Mouse (Mus musculus) stomach, embryonic 16.5 days (tissue): ENCODE data around the gene 4930451I11Rik. TPM values are rescaled to one million over a fixed set of nuclear protein-coding genes. Genes with fewer than 3 reads are reported as not detected.
A peak's percentile ranks its signal among the peaks of the same experiment; 100 is the strongest.

Experiments used
- ATAC-seq: fragments of 200-750 bp; cut with Nextera tagmentation; 2 replicates; pipeline ENCODE4 v1.8.0; 2017; ENCODE audit warnings: moderate number of reproducible peaks, moderate TSS enrichment; ENCODE audit not compliant: insufficient read depth, low FRiP score
- H3K27ac ChIP-seq: fragments of 300-500 bp; sonication (generic); 2 replicates; pipeline ENCODE4 v1.5.1; 2014; ENCODE audit warnings: low read length
- H3K27me3 ChIP-seq: fragments of 300-500 bp; sonication (generic); 2 replicates; pipeline ENCODE4 v1.6.1; 2014; ENCODE audit warnings: low read length, control low read depth, mixed read lengths; ENCODE audit not compliant: control insufficient read depth, insufficient read depth
- H3K36me3 ChIP-seq: fragments of 300-500 bp; sonication (generic); 2 replicates; pipeline ENCODE4 v1.6.1; 2014; ENCODE audit warnings: low read length; ENCODE audit not compliant: control insufficient read depth, insufficient read depth
- H3K4me1 ChIP-seq: fragments of 300-500 bp; sonication (generic); 2 replicates; pipeline ENCODE4 v1.6.1; 2014; ENCODE audit warnings: low read length, control low read depth, mixed read lengths; ENCODE audit not compliant: control insufficient read depth, insufficient read depth
- H3K4me2 ChIP-seq: fragments of 300-500 bp; sonication (generic); 2 replicates; pipeline ENCODE4 v1.6.1; 2014; ENCODE audit warnings: low read depth, low read length, mixed read lengths
- H3K4me3 ChIP-seq: fragments of 300-500 bp; sonication (generic); replicated peaks from 2 replicates; pipeline ENCODE4 v1.5.1; 2014; ENCODE audit warnings: mild to moderate bottlenecking, low read length
- H3K9ac ChIP-seq: fragments of 300-500 bp; sonication (generic); 2 replicates; pipeline ENCODE4 v1.6.1; 2014; ENCODE audit warnings: low read length
- H3K9me3 ChIP-seq: fragments of 300-500 bp; sonication (generic); replicated peaks from 2 replicates; pipeline ENCODE4 v1.6.1; 2016; ENCODE audit warnings: low read length, control low read depth; ENCODE audit not compliant: control insufficient read depth
- WGBS: fragments of 180-500 bp; shearing (Covaris S2); extraction: QIAGEN DNeasy Blood & Tissue Kit; methylation state at CpG from one replicate; pipeline ENCODE4 v1.1.7; 2014; 5-methylcytosine and 5-hydroxymethylcytosine counted together
- polyA plus RNA-seq: library from polyadenylated mRNA; unstranded; fragments of >200 nt; fragmentation: Nextera tagmentation; extraction: Ambion mirVana; gene quantifications from 2 replicates; pipeline ENCODE4 v1.2.1, GENCODE M21; 2015

Gene 4930451I11Rik
- polyA plus RNA-seq, 1 experiment from 2014 or later: not detected

DNA sequence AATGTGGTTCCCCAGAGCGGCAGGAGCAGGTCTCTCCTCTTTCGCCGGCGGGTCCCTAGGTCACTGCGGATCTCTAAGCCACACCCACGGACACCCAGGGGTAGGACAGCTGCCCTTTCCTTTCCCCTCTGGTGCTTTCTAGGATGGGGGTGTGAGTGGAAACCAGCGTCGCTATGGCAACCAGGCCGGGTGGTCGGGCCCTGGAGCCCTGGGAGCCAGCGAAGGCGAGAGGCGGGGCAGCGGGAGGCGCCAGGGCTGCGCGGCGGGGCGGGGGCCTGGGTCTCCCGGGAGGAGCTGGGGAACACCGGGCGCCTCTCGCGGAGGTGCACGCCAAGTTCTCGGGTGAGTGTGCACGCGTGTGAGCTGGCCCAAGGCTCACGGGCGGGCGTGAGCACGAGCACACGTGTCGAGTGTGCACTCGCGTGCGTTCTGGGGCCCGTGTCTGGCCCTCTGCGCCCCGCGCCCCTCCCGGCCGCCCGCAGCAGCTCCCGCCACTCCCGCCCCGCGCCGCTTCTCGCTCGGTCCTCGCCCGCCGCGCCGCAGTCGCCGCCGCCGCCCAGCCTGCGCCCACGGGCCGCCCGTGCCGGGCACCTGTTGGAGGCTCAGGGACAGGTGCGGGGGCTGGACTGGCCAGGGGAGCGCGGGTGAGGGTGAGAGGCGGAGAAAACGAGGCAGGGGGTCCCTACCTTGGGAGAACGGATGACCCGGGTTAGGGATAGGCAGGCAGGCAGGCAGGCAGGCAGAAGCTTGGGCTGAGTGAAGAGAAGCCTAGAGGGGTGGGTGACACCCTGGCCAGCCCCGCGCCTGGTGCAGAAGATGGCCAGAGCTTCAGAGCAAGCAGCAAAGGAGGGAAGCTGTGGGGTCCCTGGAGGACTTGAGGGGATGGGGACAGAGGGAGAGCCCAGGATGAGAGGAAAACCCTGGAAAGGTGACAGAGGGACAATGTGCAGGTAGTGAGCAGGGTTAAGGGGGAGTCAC is 16.3 kb upstream of the 4930451I11Rik start:
- Histone ChIP-seq H3K9me3 (no peaks in the 10 kb centered on the region), H3K27ac (no peak overlapping the region), H3K27me3 (peaks cover 23% of the 10 kb centered on the region), H3K4me3 (peak overlapping the region; percentile 54), H3K9ac (peak overlapping the region; percentile 71), H3K4me2 (peak overlapping the region; percentile 98), H3K36me3 (no peaks in the 10 kb centered on the region; the same call in 1 of the 2 replicates), H3K4me1 (peaks cover 9% of the 10 kb centered on the region; the same call in 1 of the 2 replicates)
- under 1% methylated on average over 65 of the region's 74 CpGs for WGBS
- peak; percentile 27; the same call in 1 of the 2 replicates for ATAC-seq

DNA sequence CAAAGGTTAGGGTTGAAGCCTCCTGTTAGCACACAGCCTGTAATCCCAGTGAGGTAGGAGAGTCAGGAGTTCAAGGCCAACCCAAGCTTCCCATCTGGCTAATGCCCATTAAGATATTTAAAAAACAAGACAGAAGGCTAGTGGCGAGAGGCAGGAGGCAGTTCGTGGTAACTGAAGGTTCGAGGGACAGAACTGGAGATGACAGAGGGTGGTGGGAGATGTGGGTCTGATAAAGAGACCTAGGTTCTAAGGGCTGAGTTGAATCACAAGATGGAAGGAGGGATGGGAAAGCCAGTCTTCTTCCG is 15.6 kb upstream of the 4930451I11Rik start, which contains the start of gene Doc2a:
TSS of gene Doc2a (plus strand) at position 301 of the 305 bp plus-strand sequence.
- no peak for ATAC-seq
- Histone ChIP-seq H3K4me3 (peak within 1 kb of the TSS; percentile 54), H3K27me3 (peaks cover 23% of the 10 kb centered on the region), H3K27ac (no peak within 1 kb of the TSS), H3K9ac (peak within 1 kb of the TSS; percentile 71), H3K9me3 (no peaks in the 10 kb centered on the region), H3K4me2 (peak within 1 kb of the TSS; percentile 98), H3K4me1 (peaks cover 9% of the 10 kb centered on the region; the same call in 1 of the 2 replicates), H3K36me3 (no peaks in the 10 kb centered on the region; the same call in 1 of the 2 replicates)
- WGBS: 38% methylated on average over 4 of the region's 4 CpGs

DNA sequence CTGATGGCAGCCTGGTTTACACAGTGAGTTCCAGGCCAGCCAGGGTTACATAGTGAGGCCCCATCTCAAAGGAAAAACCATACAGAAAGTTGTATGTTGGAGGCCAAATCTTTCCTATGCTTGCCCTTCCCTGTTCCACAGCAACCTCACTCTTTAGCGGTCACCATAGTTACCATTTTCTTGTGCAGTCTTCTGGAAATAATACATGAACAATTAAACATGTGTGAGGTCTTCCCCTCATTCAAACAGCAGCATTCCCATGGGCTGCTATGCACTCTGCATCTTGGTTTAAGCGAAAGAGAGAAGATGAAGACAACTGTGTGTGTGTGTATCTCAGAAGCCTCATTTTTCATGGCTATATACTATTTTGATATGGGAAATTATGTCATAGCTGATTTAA is 14.1 kb upstream of the 4930451I11Rik start:
- H3K4me1 ChIP-seq: peaks cover 9% of the 10 kb centered on the region; the same call in 1 of the 2 replicates
- no peak overlapping the region for H3K9ac ChIP-seq
- no peak overlapping the region for H3K27ac ChIP-seq
- no peaks in the 10 kb centered on the region for H3K9me3 ChIP-seq
- no peak overlapping the region for H3K4me2 ChIP-seq
- no peaks in the 10 kb centered on the region for H3K36me3 ChIP-seq
- no peak overlapping the region for H3K4me3 ChIP-seq
- no peak for ATAC-seq
- H3K27me3 ChIP-seq: peaks cover 23% of the 10 kb centered on the region
- 88% methylated on average over 2 of the region's 2 CpGs for WGBS

DNA sequence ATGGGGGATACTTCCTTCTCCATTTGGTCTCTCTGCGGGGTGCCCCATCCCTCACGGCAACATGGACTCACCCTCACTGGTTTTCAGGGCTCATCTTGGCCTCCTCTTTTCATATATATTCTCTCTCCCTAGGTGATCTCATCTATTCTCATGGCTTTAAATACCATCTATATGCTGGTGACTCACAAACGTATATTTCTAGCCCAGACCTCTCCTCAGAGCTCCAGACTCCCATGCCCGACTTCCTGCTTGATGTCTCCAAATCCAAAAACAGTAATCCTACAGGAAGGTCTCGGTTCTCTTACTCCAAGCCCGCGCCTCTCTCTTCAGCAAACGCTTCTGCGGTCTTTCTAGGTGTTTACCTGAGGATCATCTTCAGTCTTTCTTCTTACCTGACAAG is 11.8 kb upstream of the 4930451I11Rik start:
- no peaks in the 10 kb centered on the region for H3K9me3 ChIP-seq
- no peak overlapping the region for H3K9ac ChIP-seq
- ATAC-seq: no peak
- H3K4me2 ChIP-seq: no peak overlapping the region
- no peak overlapping the region for H3K27ac ChIP-seq
- H3K36me3 ChIP-seq: no peaks in the 10 kb centered on the region
- peaks cover 9% of the 10 kb centered on the region; the same call in 1 of the 2 replicates for H3K4me1 ChIP-seq
- WGBS: 73% methylated on average over 9 of the region's 9 CpGs
- no peak overlapping the region for H3K4me3 ChIP-seq
- H3K27me3 ChIP-seq: peaks cover 9% of the 10 kb centered on the region

DNA sequence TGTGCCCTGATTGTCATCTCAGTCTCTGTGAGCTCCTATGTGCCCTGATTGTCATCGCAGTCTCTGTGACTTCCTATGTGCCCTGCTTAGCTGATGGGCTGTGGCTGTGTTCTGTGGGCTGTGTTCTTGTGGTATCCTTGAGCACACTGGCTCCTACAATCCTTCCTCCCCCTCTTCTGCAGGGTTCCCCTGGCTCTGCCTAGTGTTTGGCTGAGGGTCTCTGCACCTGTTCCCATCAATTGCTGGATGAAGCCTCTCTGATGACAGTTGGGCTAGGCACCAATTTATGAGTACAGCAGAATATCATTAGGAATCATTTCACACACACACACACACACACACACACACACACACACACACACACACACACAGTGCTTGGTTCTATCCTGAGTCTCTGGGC is 1.9 kb upstream of the 4930451I11Rik start:
- Histone ChIP-seq H3K9me3 (no peaks in the 10 kb centered on the region), H3K4me1 (no peaks in the 10 kb centered on the region), H3K27ac (no peak overlapping the region), H3K36me3 (no peaks in the 10 kb centered on the region), H3K27me3 (no peaks in the 10 kb centered on the region), H3K4me2 (no peak overlapping the region), H3K4me3 (no peak overlapping the region), H3K9ac (no peak overlapping the region)
- no peak for ATAC-seq
- 81% methylated on average over 1 of the region's 1 CpGs for WGBS

DNA sequence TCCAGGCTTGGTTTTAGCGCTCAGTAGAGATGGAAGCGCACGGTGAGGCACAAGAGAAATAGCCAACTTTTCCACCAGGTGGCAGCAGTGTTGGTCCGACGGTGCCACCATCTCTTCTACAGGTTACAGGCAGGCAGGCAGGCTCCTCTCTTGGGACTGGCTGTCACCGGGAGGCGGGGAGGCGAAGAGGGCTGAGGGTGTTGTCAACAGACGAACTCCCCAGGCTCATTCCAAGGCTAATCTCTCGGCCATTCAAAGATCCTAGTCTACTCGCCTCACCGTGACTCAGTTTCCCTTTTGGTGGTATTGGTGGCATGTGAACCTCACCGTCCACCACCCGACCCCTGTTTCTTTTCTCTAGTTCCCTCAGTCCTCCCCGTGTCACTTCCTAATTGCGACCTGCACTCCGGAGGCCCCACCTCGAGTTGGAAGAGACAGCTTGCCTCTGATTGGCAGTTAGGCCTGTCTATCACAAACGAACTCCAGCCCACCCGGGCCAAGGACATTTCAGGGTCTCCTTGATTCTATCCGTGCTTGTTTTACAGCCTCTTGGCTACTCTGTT is 678 bp upstream of the 4930451I11Rik start:
- H3K9ac ChIP-seq: no peak overlapping the region
- WGBS: 2% methylated on average over 21 of the region's 21 CpGs

DNA sequence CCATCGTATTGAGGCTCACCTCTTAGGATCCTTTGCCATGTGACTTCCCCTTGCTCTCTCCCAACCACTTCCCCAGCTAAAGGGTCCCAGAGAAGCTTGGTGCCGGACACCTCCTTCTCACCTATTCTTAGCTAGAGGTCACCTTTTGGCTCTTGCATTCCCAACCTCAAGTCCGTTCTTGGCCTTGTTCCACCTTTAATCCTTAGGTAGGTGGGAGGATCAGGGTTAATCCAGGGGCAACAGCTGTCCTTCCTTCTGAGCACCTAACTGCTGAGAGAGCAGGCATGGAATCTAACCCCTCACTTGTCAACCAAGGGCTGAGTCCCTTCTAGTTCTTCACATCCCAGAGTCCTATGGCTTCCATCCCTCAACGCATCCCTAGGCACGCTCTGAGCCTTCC is 5.5 kb downstream of the 4930451I11Rik start:
- H3K4me3 ChIP-seq: no peak overlapping the region
- no peak for ATAC-seq
- H3K4me1 ChIP-seq: 0 out of 2 replicates have a peak, but pooled peaks cover 3% of the 10 kb centered on the region
- H3K27me3 ChIP-seq: peaks cover 22% of the 10 kb centered on the region
- no peak overlapping the region for H3K9ac ChIP-seq
- no peak overlapping the region for H3K4me2 ChIP-seq
- no peak overlapping the region for H3K27ac ChIP-seq
- no peaks in the 10 kb centered on the region for H3K36me3 ChIP-seq
- WGBS: 65% methylated on average over 5 of the region's 5 CpGs
- no peaks in the 10 kb centered on the region for H3K9me3 ChIP-seq

More for the DNA sequence above, 678 bp upstream of the 4930451I11Rik start:
- ATAC-seq: peak; percentile 77
- H3K36me3 ChIP-seq: no peaks in the 10 kb centered on the region
- no peaks in the 10 kb centered on the region for H3K4me1 ChIP-seq
- H3K4me3 ChIP-seq: peak overlapping the region; percentile 33
- no peaks in the 10 kb centered on the region for H3K9me3 ChIP-seq
- peak overlapping the region; percentile 55 for H3K4me2 ChIP-seq
- H3K27me3 ChIP-seq: no peaks in the 10 kb centered on the region
- H3K27ac ChIP-seq: no peak overlapping the region

DNA sequence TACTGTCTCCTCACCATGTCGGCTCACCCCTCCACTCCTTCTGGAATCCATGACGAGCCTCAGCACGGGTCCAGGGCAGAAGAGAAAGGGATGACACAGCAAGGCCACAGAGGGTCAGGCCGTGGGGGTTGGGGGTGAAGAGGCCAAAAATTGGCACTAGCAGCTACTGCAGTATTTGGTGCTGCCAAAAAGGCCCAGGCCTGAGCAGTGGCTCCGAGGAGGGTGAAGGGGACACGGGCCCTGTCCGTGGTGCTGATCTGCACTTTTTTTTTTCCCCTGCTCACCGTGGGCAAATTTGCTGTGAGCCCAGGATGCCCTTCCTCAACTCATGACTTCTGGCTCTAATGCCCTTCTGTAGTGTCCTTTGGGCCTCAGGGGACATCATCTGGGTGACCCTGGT is 6.0 kb downstream of the 4930451I11Rik start:
- no peaks in the 10 kb centered on the region for H3K9me3 ChIP-seq
- H3K4me2 ChIP-seq: no peak overlapping the region
- 19% methylated on average over 8 of the region's 8 CpGs for WGBS
- H3K27ac ChIP-seq: no peak overlapping the region
- ATAC-seq: no peak
- no peak overlapping the region for H3K9ac ChIP-seq
- H3K36me3 ChIP-seq: no peaks in the 10 kb centered on the region
- H3K4me3 ChIP-seq: no peak overlapping the region
- peaks cover 22% of the 10 kb centered on the region for H3K27me3 ChIP-seq
- 0 out of 2 replicates have a peak, but pooled peaks cover 3% of the 10 kb centered on the region for H3K4me1 ChIP-seq

DNA sequence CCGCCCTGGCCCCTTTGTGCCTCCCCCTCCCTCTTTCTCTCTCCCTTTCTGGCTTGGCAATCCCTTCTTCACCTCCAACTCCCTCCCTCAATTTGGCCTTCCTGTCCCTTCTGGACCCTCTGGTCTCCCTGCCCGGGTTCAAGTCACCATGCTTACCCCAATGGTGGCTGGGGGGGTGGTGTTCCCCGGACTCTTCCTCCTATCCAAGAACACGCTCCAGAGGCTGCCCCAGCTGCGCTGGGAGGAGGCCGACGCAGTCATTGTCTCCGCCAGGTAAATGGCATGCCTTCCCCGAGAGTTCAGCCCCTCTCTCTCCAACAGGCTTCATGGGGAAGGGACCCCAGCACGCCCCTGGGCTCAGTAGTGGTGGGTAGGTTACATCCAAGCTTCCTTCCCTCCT is 7.5 kb downstream of the 4930451I11Rik start:
- no peak; the same call in 1 of the 2 replicates for ATAC-seq
- H3K27me3 ChIP-seq: peaks cover 22% of the 10 kb centered on the region
- no peak overlapping the region for H3K4me3 ChIP-seq
- H3K36me3 ChIP-seq: no peaks in the 10 kb centered on the region
- H3K27ac ChIP-seq: no peak overlapping the region
- 0 out of 2 replicates have a peak, but pooled peaks cover 3% of the 10 kb centered on the region for H3K4me1 ChIP-seq
- H3K4me2 ChIP-seq: no peak overlapping the region
- WGBS: 14% methylated on average over 10 of the region's 10 CpGs
- H3K9me3 ChIP-seq: no peaks in the 10 kb centered on the region
- H3K9ac ChIP-seq: no peak overlapping the region
